In genomic region chr5:92139191-92139590, GRCm38 (mm10) we compare ENCODE assay signal across 8 mouse cellular contexts. TPM values are rescaled to one million over a fixed set of nuclear protein-coding genes. Genes with fewer than 3 reads are reported as not detected.
DNase-seq lines count a peak whose midpoint lies in the region; ATAC-seq and TF ChIP-seq lines count a peak whose summit lies in the region.

No protein-coding gene starts in this region.

- no peak for ATAC-seq in heart, embryonic 12.5 days (ENCODE audit: insufficient number of reproducible peaks, low FRiP score)
- no peak for ATAC-seq in hindbrain, embryonic 15.5 days (ENCODE audit: low FRiP score, low read depth)
- ATAC-seq in midbrain, embryonic 14.5 days (ENCODE audit: low FRiP score, low TSS enrichment) = no peak

- TF ChIP-seq POLR2A in cortical plate, adult 2 months (IDR thresholded peaks at IDR 0.05; ENCODE audit: extremely low read depth, insufficient read depth, low read length) = no peak

- peak overlapping the region; percentile 86 for H3K4me2 ChIP-seq in heart, embryonic 12.5 days
- H3K4me2 ChIP-seq in hindbrain, embryonic 15.5 days = peak overlapping the region; percentile 60
- peak overlapping the region; percentile 78 for H3K4me2 ChIP-seq in midbrain, embryonic 14.5 days (ENCODE audit: low read length)

- no peak for TF ChIP-seq CTCF in cortical plate, adult 2 months (IDR thresholded peaks at IDR 0.05; ENCODE audit: extremely low read depth, insufficient read depth, low read length)

- peak overlapping the region; percentile 64 for H3K9ac ChIP-seq in heart, embryonic 12.5 days
- H3K9ac ChIP-seq in hindbrain, embryonic 15.5 days = no peak overlapping the region
- H3K9ac ChIP-seq in midbrain, embryonic 14.5 days (replicated peaks; ENCODE audit: low read length) = peak overlapping the region; percentile 82; the same call in 1 of the 2 replicates

- intact Hi-C loops in heart, postnatal 10 days (cut with DNase I) = loop anchor here (10.0 kb wide), 1 partner anchor 256 kb away; no protein-coding TSS in a partner anchor

- peaks cover 37% of the 10 kb centered on the region for H3K4me1 ChIP-seq in heart, embryonic 12.5 days (replicated peaks)
- H3K4me1 ChIP-seq in cortical plate, adult 2 months (ENCODE audit: control insufficient read depth, insufficient read depth, low read length) = peaks cover 4% of the 10 kb centered on the region
- H3K4me1 ChIP-seq in hindbrain, embryonic 15.5 days (replicated peaks) = peaks cover 34% of the 10 kb centered on the region
- H3K4me1 ChIP-seq in midbrain, embryonic 14.5 days (ENCODE audit: control insufficient read depth, insufficient read depth, low read length) = peaks cover 26% of the 10 kb centered on the region

- no peaks in the 10 kb centered on the region for H3K27me3 ChIP-seq in heart, embryonic 12.5 days (replicated peaks)
- no peaks in the 10 kb centered on the region for H3K27me3 ChIP-seq in hindbrain, embryonic 15.5 days
- no peaks in the 10 kb centered on the region for H3K27me3 ChIP-seq in midbrain, embryonic 14.5 days (ENCODE audit: control insufficient read depth, insufficient read depth, low read length)

- DNase-seq in heart, postnatal 10 days = no peak
- no peak for DNase-seq in midbrain, embryonic 14.5 days
- DNase-seq in kidney, postnatal 14 days = no peak
- no peak for DNase-seq in cerebellum, adult 9-11 months
- no peak for DNase-seq in natural killer cell, adult 2 months (ENCODE audit: low spot score in 2 of 2)

- no peak overlapping the region for H3K27ac ChIP-seq in heart, embryonic 12.5 days (ENCODE audit: poor library complexity, severe bottlenecking)
- H3K27ac ChIP-seq in cortical plate, adult 2 months (ENCODE audit: insufficient read depth, low read length) = no peak overlapping the region
- no peak overlapping the region for H3K27ac ChIP-seq in hindbrain, embryonic 15.5 days (replicated peaks)
- H3K27ac ChIP-seq in midbrain, embryonic 14.5 days (replicated peaks; ENCODE audit: low read depth, low read length) = no peak overlapping the region

- H3K4me3 ChIP-seq in heart, embryonic 12.5 days = peak overlapping the region; percentile 97
- peak overlapping the region; percentile 65; the same call in 1 of the 2 replicates for H3K4me3 ChIP-seq in cortical plate, adult 2 months (ENCODE audit: insufficient read depth, low read length)
- H3K4me3 ChIP-seq in hindbrain, embryonic 15.5 days = peak overlapping the region; percentile 82
- H3K4me3 ChIP-seq in midbrain, embryonic 14.5 days (replicated peaks; ENCODE audit: low read depth, low read length) = peak overlapping the region; percentile 90

- H3K36me3 ChIP-seq in heart, embryonic 12.5 days = no peaks in the 10 kb centered on the region
- H3K36me3 ChIP-seq in hindbrain, embryonic 15.5 days = no peaks in the 10 kb centered on the region
- no peaks in the 10 kb centered on the region for H3K36me3 ChIP-seq in midbrain, embryonic 14.5 days (ENCODE audit: control insufficient read depth, insufficient read depth, low read length)

- H3K9me3 ChIP-seq in heart, embryonic 12.5 days (replicated peaks) = no peaks in the 10 kb centered on the region
- no peaks in the 10 kb centered on the region for H3K9me3 ChIP-seq in hindbrain, embryonic 15.5 days
- no peaks in the 10 kb centered on the region for H3K9me3 ChIP-seq in midbrain, embryonic 14.5 days (ENCODE audit: control insufficient read depth, low read length)

- WGBS in heart, embryonic 12.5 days = 13% methylated on average over 1 of the region's 1 CpGs
- 48% methylated on average over 1 of the region's 1 CpGs for WGBS in hindbrain, embryonic 15.5 days
- 46% methylated on average over 1 of the region's 1 CpGs for WGBS in midbrain, embryonic 14.5 days

RNA-seq across cellular contexts. Expression of gene Uso1, which starts 1.5 kb away (rescaled TPM):
- 39.9 and 41.9 TPM in 2 replicates for polyA plus RNA-seq in heart, embryonic 12.5 days (2016; fragmentation: Nextera tagmentation; extraction: Ambion mirVana)
- 10 to 100 TPM; 42.9 to 46.4 TPM for total RNA-seq in heart, postnatal 10 days (2021)
- polyA plus RNA-seq in cortical plate, adult 2 months (2012; rRNA removed) = 44.8 and 46.2 TPM in 2 replicates
- 38.7 and 44.6 TPM in 2 replicates for polyA plus RNA-seq in hindbrain, embryonic 15.5 days (2015; fragmentation: Nextera tagmentation; extraction: Ambion mirVana)
- 32.9 and 34.4 TPM in 2 replicates for polyA plus RNA-seq in midbrain, embryonic 14.5 days (2014; fragmentation: Nextera tagmentation; extraction: Ambion mirVana)

RNA-seq across cellular contexts. Expression of gene G3bp2, which starts 55.7 kb away (rescaled TPM):
- polyA plus RNA-seq in heart, embryonic 12.5 days (2016; fragmentation: Nextera tagmentation; extraction: Ambion mirVana) = 186 and 193 TPM in 2 replicates
- 10 to 100 TPM; 75.4 to 83.7 TPM for total RNA-seq in heart, postnatal 10 days (2021)
- polyA plus RNA-seq in cortical plate, adult 2 months (2012; rRNA removed) = 121 and 127 TPM in 2 replicates
- 325 and 337 TPM in 2 replicates for polyA plus RNA-seq in hindbrain, embryonic 15.5 days (2015; fragmentation: Nextera tagmentation; extraction: Ambion mirVana)
- polyA plus RNA-seq in midbrain, embryonic 14.5 days (2014; fragmentation: Nextera tagmentation; extraction: Ambion mirVana) = 377 and 407 TPM in 2 replicates
